Comparison of ENCODE assay signal across 23 mouse cellular contexts in the genomic region with DNA sequence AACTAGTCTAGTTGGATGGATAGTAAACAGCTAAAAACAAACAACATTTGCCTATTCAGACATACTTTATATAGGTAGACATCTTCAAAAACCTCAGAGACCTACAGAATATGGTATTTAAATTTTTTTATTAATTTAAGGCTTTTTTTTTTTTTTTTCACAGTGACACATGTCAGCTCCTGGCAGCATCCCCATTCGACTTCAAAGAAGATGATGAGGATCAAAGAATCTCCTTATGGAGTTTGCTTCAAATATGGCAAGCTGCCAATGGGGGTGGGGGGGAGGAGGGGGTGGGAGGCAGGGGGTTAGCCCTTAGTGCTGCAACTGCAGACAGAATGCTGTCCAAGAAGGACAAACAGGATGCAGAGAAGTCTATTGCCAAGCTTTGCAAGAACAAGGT.
"Had no signal": no experiment of that assay in that cellular context is flagged by ENCODE, and none has a peak within 500 bp of the region (broad histone marks: within the 10 kb centered on the region; RNA-seq: fewer than 3 reads in every experiment).

No protein-coding gene starts in this region.

- H3K27me3 ChIP-seq: liver, embryonic 12.5 days; liver, embryonic 15.5 days; neural tube, embryonic 12.5 days; neural tube, embryonic 15.5 days had no signal

- H3K4me3 ChIP-seq: limb, embryonic 10.5 days; limb, embryonic 13.5 days; liver, embryonic 12.5 days; liver, embryonic 15.5 days; neural tube, embryonic 12.5 days; neural tube, embryonic 15.5 days had no signal

- H3K4me2 ChIP-seq: limb, embryonic 13.5 days; liver, embryonic 12.5 days; liver, embryonic 15.5 days; neural tube, embryonic 12.5 days; neural tube, embryonic 15.5 days had no signal

- DNase-seq: kidney, adult 18-20 months; kidney, adult 9 months; kidney, postnatal 14 days; kidney, postnatal 4 days; layer of hippocampus, postnatal 36 days; liver; lung, adult 18-20 months; lung, postnatal 14 days; right cerebral cortex, adult 18-20 months; right cerebral cortex, postnatal 14 days; right cerebral cortex, postnatal 4 days; thymus, adult 2 months; thymus, postnatal 14 days; thymus, postnatal 4 days had no signal

- H3K9me3 ChIP-seq: limb, embryonic 10.5 days; limb, embryonic 13.5 days; liver, embryonic 12.5 days; liver, embryonic 15.5 days; neural tube, embryonic 12.5 days; neural tube, embryonic 15.5 days had no signal

- ATAC-seq: intestine, embryonic 16.5 days; liver, embryonic 12.5 days had no signal

- H3K9ac ChIP-seq: limb, embryonic 13.5 days; liver, embryonic 12.5 days; liver, embryonic 15.5 days; neural tube, embryonic 12.5 days; neural tube, embryonic 15.5 days had no signal

- H3K27ac ChIP-seq: limb, embryonic 10.5 days; limb, embryonic 13.5 days; liver, embryonic 12.5 days; liver, embryonic 15.5 days; macrophage; neural tube, embryonic 12.5 days; neural tube, embryonic 15.5 days; stomach, postnatal 0 days had no signal

- H3K36me3 ChIP-seq: limb, embryonic 10.5 days; limb, embryonic 13.5 days; liver, embryonic 12.5 days; liver, embryonic 15.5 days; neural tube, embryonic 12.5 days; neural tube, embryonic 15.5 days had no signal

- H3K4me1 ChIP-seq: limb, embryonic 13.5 days; liver, embryonic 12.5 days; liver, embryonic 15.5 days; neural tube, embryonic 12.5 days; neural tube, embryonic 15.5 days had no signal
